Mouse (Mus musculus): ENCODE data around the gene H2-Ab1.

DNA sequence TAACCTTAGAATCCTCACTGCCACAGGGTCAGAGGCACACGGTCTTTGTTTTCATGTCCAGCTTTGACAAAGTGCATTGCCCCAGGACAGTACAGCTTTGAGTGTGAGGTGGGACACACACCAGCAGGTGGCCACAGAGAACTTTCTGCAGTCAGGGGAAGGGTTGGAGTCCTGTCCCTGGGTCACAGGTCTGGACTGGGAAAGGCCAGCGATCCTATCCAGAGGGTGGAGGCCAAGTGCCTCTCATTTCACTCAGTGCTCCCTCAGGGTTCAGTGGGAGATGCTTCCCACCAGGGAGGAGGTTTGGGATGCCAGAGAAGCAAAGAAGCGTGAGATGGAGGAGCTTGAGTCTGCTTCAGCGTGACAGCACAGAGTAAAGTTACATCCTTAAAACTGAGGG, 5.8 kb upstream of the H2-Ab1 start:
- TF ChIP-seq CTCF (IDR thresholded peaks at IDR 0.05; ENCODE audit: low read depth, low read length) (no peak), POLR2A (IDR thresholded peaks at IDR 0.05; ENCODE audit: borderline replicate concordance, low read depth, low read length) (no peak)

Measured in bone marrow macrophage, adult 2 months (primary cell).